Mouse (Mus musculus) gastrocnemius, postnatal 25 days (tissue): Measurements from ENCODE around the gene Gm45140. TPM values are rescaled to one million over a fixed set of nuclear protein-coding genes. Genes with fewer than 3 reads are reported as not detected.
A peak's percentile ranks its signal among the peaks of the same experiment; 100 is the strongest.

ENCODE experiments used
- DNase-seq: peaks from one replicate; pipeline ENCODE4 v3.0.0; 2022
- total RNA-seq, 2 experiments: library from RNA; stranded (reverse); gene quantifications; 1 replicate in 1 of 2; 2 replicates in 1 of 2; pipeline ENCODE4 v1.2.3; 2021

Gene Gm45140
- total RNA-seq, 2 experiments from 2014 or later, result 0.59 TPM; not detected in 1

GRCm38 (mm10) chr6:87799576-87799975 lies 36.0 kb downstream of the Gm45140 start:
- no peak for DNase-seq

- no peak for DNase-seq
Observed at GRCm38 (mm10) chr6:87797321-87797720, 38.3 kb downstream of the Gm45140 start.

GRCm38 (mm10) chr6:87796251-87796880 lies 39.2 kb downstream of the Gm45140 start:
- no peak for DNase-seq

- no peak for DNase-seq
Observed at GRCm38 (mm10) chr6:87795385-87796150, 40.0 kb downstream of the Gm45140 start.

- no peak for DNase-seq
Observed at GRCm38 (mm10) chr6:87793821-87794510, 41.6 kb downstream of the Gm45140 start.

GRCm38 (mm10) chr6:87791826-87792225 lies 43.8 kb downstream of the Gm45140 start:
- DNase-seq, result no peak

- no peak for DNase-seq
Observed at GRCm38 (mm10) chr6:87790779-87791480, 44.7 kb downstream of the Gm45140 start.

GRCm38 (mm10) chr6:87789791-87790190 lies 45.8 kb downstream of the Gm45140 start:
- DNase-seq, result no peak

- peak; percentile 12 for DNase-seq
Observed at GRCm38 (mm10) chr6:87788896-87789587, 46.6 kb downstream of the Gm45140 start.

GRCm38 (mm10) chr6:87788266-87788895 lies 47.2 kb downstream of the Gm45140 start:
- no peak for DNase-seq

- peak; percentile 55 for DNase-seq
Observed at GRCm38 (mm10) chr6:87787108-87787890, 48.3 kb downstream of the Gm45140 start.

- no peak for DNase-seq
Observed at GRCm38 (mm10) chr6:87786621-87787020, 49.0 kb downstream of the Gm45140 start.

GRCm38 (mm10) chr6:87784033-87784432 lies 51.6 kb downstream of the Gm45140 start:
- DNase-seq, result no peak

GRCm38 (mm10) chr6:87780546-87781301 lies 54.9 kb downstream of the Gm45140 start:
- DNase-seq, result no peak

GRCm38 (mm10) chr6:87779174-87780165 lies 56.1 kb downstream of the Gm45140 start:
- DNase-seq, result no peak

GRCm38 (mm10) chr6:87778294-87779173 lies 57.1 kb downstream of the Gm45140 start:
- no peak for DNase-seq

- no peak for DNase-seq
Observed at GRCm38 (mm10) chr6:87777842-87778241, 57.8 kb downstream of the Gm45140 start, which contains the start of gene Gp9. Gp9 (plus strand) TSS chr6:87778072.
